Mouse (Mus musculus) brain, embryonic 14.5 days (tissue): ENCODE data around the gene Grin2d.

Experiments
- CTCF ChIP-seq: fragments of 200-500 bp; IDR thresholded peaks from 2 replicates; pipeline ENCODE4 v1.5.1; 2012; ENCODE audit warnings: inconsistent platforms, mild to moderate bottlenecking, moderate library complexity, borderline replicate concordance; ENCODE audit not compliant: insufficient read depth, insufficient read length; ENCODE audit errors: extremely low read depth
- POLR2A ChIP-seq: fragments of 200-500 bp; IDR thresholded peaks from 2 replicates; pipeline ENCODE4 v1.6.1; 2012; ENCODE audit warnings: mild to moderate bottlenecking, inconsistent platforms, borderline replicate concordance; ENCODE audit not compliant: poor library complexity, insufficient read depth, insufficient read length, severe bottlenecking; ENCODE audit errors: extremely low read depth

- TF ChIP-seq CTCF: no peak
- TF ChIP-seq POLR2A: no peak
These were observed 25.1 kb downstream of the Grin2d start for GRCm38 (mm10) chr7:45853089-45853488.
